Mouse (Mus musculus): Measurements from ENCODE around the gene Ppdpf. TPM values are rescaled to one million over a fixed set of nuclear protein-coding genes. Genes with fewer than 3 reads are reported as not detected.

Gene Ppdpf
- total and polyA plus RNA-seq, 3 experiments = 60.0 to 113 (median 71.2) TPM

GRCm38 (mm10) chr2:181238091-181238610 is 51.1 kb downstream of the Ppdpf start:
- Histone ChIP-seq H3K9me3 (replicated peaks; ENCODE audit: low read length) (no peaks in the 10 kb centered on the region), H3K4me2 (ENCODE audit: insufficient read depth, low read depth, poor library complexity, severe bottlenecking) (peak overlapping the region; percentile 7; the same call in 1 of the 2 replicates), H3K4me3 (replicated peaks in 1 of 3; ENCODE audit: low read depth in 2 of 3, low read length in 2 of 3, poor library complexity in 1 of 3) (no peak overlapping the region), H3K9ac (ENCODE audit: insufficient read depth, low read depth) (no peak overlapping the region), H3K4me1 (ENCODE audit: control insufficient read depth in 1 of 2, insufficient read depth in 2 of 2) (peaks cover 34 to 54% of the 10 kb centered on the region in 2 experiments), H3K79me2 (replicated peaks; ENCODE audit: control insufficient read depth, extremely low read depth, insufficient read depth, poor library complexity, severe bottlenecking) (peaks cover 8% of the 10 kb centered on the region), H3K36me3 (replicated peaks in 1 of 2; ENCODE audit: control insufficient read depth in 1 of 2, insufficient read depth in 1 of 2, low read length in 1 of 2) (peaks cover 65 to 75% of the 10 kb centered on the region in 2 experiments), H3K27ac (ENCODE audit: insufficient read depth, low read depth) (peak overlapping the region; percentile 29; the same call in 1 of the 2 replicates), H3K27me3 (replicated peaks) (no peaks in the 10 kb centered on the region)
- dilution Hi-C loops (cut with MboI; ENCODE audit: extremely low pct_ligation_motif_present, extremely low pct_unique_long_range_greater_than_20kb, low sequenced_read_pairs) = no loop called here
- no peak for DNase-seq (ENCODE audit: extremely low read depth)
- no peak for TF ChIP-seq ZKSCAN1 (IDR thresholded peaks at IDR 0.05; ENCODE audit: borderline replicate concordance, low read depth, low read length)
- no peak for TF ChIP-seq MXI1 (IDR thresholded peaks at IDR 0.05; ENCODE audit: low read depth, low read length)
- TF ChIP-seq HCFC1 (IDR thresholded peaks at IDR 0.05; ENCODE audit: low read depth, low read length) = no peak
- TF ChIP-seq E2F4 (IDR thresholded peaks at IDR 0.05; ENCODE audit: insufficient replicate concordance, low read depth, low read length) = no peak
- TF ChIP-seq PAX5 (IDR thresholded peaks at IDR 0.05; ENCODE audit: low read length) = no peak
- no peak for TF ChIP-seq EP300 (IDR thresholded peaks at IDR 0.05; ENCODE audit: low read length)
- no peak for TF ChIP-seq ELF1 (IDR thresholded peaks at IDR 0.05; ENCODE audit: low read depth, low read length)
- TF ChIP-seq CHD1 (IDR thresholded peaks at IDR 0.05; ENCODE audit: low read depth, low read length) = no peak
- no peak for TF ChIP-seq RAD21 (IDR thresholded peaks at IDR 0.05; ENCODE audit: low read depth, low read length)
- TF ChIP-seq CTCF (conservative IDR thresholded peaks at IDR 0.05 in 1 of 2, IDR thresholded peaks at IDR 0.05 in 1 of 2; ENCODE audit: low read depth in 2 of 2, low read length in 2 of 2) = no peak
- no peak for TF ChIP-seq SMC3 (IDR thresholded peaks at IDR 0.05; ENCODE audit: low read depth, low read length)
- TF ChIP-seq TBP (conservative IDR thresholded peaks at IDR 0.05; ENCODE audit: low read depth, low read length) = no peak
- no peak for TF ChIP-seq TCF12 (IDR thresholded peaks at IDR 0.05; ENCODE audit: low read depth, low read length)
- TF ChIP-seq POLR2AphosphoS2 (IDR thresholded peaks at IDR 0.05; ENCODE audit: low read depth, low read length) = no peak
- no peak for TF ChIP-seq ZC3H11A (IDR thresholded peaks at IDR 0.05; ENCODE audit: low read depth, low read length)
- no peak for TF ChIP-seq MYC (IDR thresholded peaks at IDR 0.05; ENCODE audit: low read depth, low read length)
- TF ChIP-seq USF1 (IDR thresholded peaks at IDR 0.05; ENCODE audit: low read depth, low read length) = no peak
- TF ChIP-seq GABPA (IDR thresholded peaks at IDR 0.05; ENCODE audit: insufficient replicate concordance, low read depth, low read length) = no peak
- no peak for TF ChIP-seq IRF4 (IDR thresholded peaks at IDR 0.05; ENCODE audit: low read depth, low read length)
- TF ChIP-seq CHD2 (IDR thresholded peaks at IDR 0.05; ENCODE audit: low read length) = no peak
- in situ Hi-C loops (cut with MboI; ENCODE audit: low pct_ligation_motif_present, low pct_unique_long_range_greater_than_20kb, low sequenced_read_pairs) = no loop called here

Other genes starting within 250 kb of the Ppdpf start
- gene Nkain4, start 232.5 kb upstream of the Ppdpf start, total RNA-seq (2012; rRNA removed) = not detected in 2 replicates
- gene Nkain4, start 232.5 kb upstream of the Ppdpf start, total RNA-seq (2014; rRNA removed) = not detected in 2 replicates
- gene Nkain4, start 232.5 kb upstream of the Ppdpf start, polyA plus RNA-seq (2012; ENCODE audit: insufficient read length, low read depth) = not detected in 2 replicates
- gene Arfgap1, start 220.0 kb upstream of the Ppdpf start, total RNA-seq (2012; rRNA removed) = 32.4 and 40.4 TPM in 2 replicates
- 21.3 and 28.2 TPM in 2 replicates for gene Arfgap1, start 220.0 kb upstream of the Ppdpf start, total RNA-seq (2014; rRNA removed)
- 37.5 and 40.0 TPM in 2 replicates for gene Arfgap1, start 220.0 kb upstream of the Ppdpf start, polyA plus RNA-seq (2012; ENCODE audit: insufficient read length, low read depth)
- gene Col20a1, start 200.7 kb upstream of the Ppdpf start, total RNA-seq (2012; rRNA removed) = 0.42 and 0.68 TPM in 2 replicates
- 0.52 and 0.61 TPM in 2 replicates for gene Col20a1, start 200.7 kb upstream of the Ppdpf start, total RNA-seq (2014; rRNA removed)
- 1.3 and 2.2 TPM in 2 replicates for gene Col20a1, start 200.7 kb upstream of the Ppdpf start, polyA plus RNA-seq (2012; ENCODE audit: insufficient read length, low read depth)
- not detected in 2 replicates for gene Chrna4, start 143.7 kb upstream of the Ppdpf start, total RNA-seq (2012; rRNA removed)
- gene Chrna4, start 143.7 kb upstream of the Ppdpf start, total RNA-seq (2014; rRNA removed) = not detected in 2 replicates
- gene Chrna4, start 143.7 kb upstream of the Ppdpf start, polyA plus RNA-seq (2012; ENCODE audit: insufficient read length, low read depth) = not detected in 2 replicates
- gene Kcnq2, start 51.9 kb upstream of the Ppdpf start, total RNA-seq (2012; rRNA removed) = 0.04 TPM in 2 replicates
- not detected in 2 replicates for gene Kcnq2, start 51.9 kb upstream of the Ppdpf start, total RNA-seq (2014; rRNA removed)
- gene Kcnq2, start 51.9 kb upstream of the Ppdpf start, polyA plus RNA-seq (2012; ENCODE audit: insufficient read length, low read depth) = not detected in 2 replicates
- not detected in 2 replicates for gene Eef1a2, start 30.2 kb upstream of the Ppdpf start, total RNA-seq (2012; rRNA removed)
- not detected in 2 replicates for gene Eef1a2, start 30.2 kb upstream of the Ppdpf start, total RNA-seq (2014; rRNA removed)
- not detected in 2 replicates for gene Eef1a2, start 30.2 kb upstream of the Ppdpf start, polyA plus RNA-seq (2012; ENCODE audit: insufficient read length, low read depth)
- 0.04 and 0.17 TPM in 2 replicates for gene Ptk6, start 15.5 kb downstream of the Ppdpf start, total RNA-seq (2012; rRNA removed)
- gene Ptk6, start 15.5 kb downstream of the Ppdpf start, total RNA-seq (2014; rRNA removed) = 0.05 TPM in 1 of 2 replicates, not detected in the other
- 0.07 and 0.09 TPM in 2 replicates for gene Ptk6, start 15.5 kb downstream of the Ppdpf start, polyA plus RNA-seq (2012; ENCODE audit: insufficient read length, low read depth)
- 0.08 and 0.17 TPM in 2 replicates for gene Srms, start 25.9 kb downstream of the Ppdpf start, total RNA-seq (2012; rRNA removed)
- gene Srms, start 25.9 kb downstream of the Ppdpf start, total RNA-seq (2014; rRNA removed) = 0.13 and 0.14 TPM in 2 replicates
- gene Srms, start 25.9 kb downstream of the Ppdpf start, polyA plus RNA-seq (2012; ENCODE audit: insufficient read length, low read depth) = 0.41 TPM in 1 of 2 replicates, not detected in the other
- 0.25 and 0.59 TPM in 2 replicates for gene Fndc11, start 32.8 kb downstream of the Ppdpf start, total RNA-seq (2012; rRNA removed)
- not detected in 2 replicates for gene Fndc11, start 32.8 kb downstream of the Ppdpf start, total RNA-seq (2014; rRNA removed)
- not detected in 2 replicates for gene Fndc11, start 32.8 kb downstream of the Ppdpf start, polyA plus RNA-seq (2012; ENCODE audit: insufficient read length, low read depth)
- gene Helz2, start 54.8 kb downstream of the Ppdpf start, total RNA-seq (2012; rRNA removed) = 14.8 and 18.3 TPM in 2 replicates
- gene Helz2, start 54.8 kb downstream of the Ppdpf start, total RNA-seq (2014; rRNA removed) = 4.8 and 5.6 TPM in 2 replicates
- gene Helz2, start 54.8 kb downstream of the Ppdpf start, polyA plus RNA-seq (2012; ENCODE audit: insufficient read length, low read depth) = 16.0 and 18.0 TPM in 2 replicates
- 14.2 and 17.3 TPM in 2 replicates for gene Gmeb2, start 100.8 kb downstream of the Ppdpf start, total RNA-seq (2012; rRNA removed)
- 11.1 and 11.6 TPM in 2 replicates for gene Gmeb2, start 100.8 kb downstream of the Ppdpf start, total RNA-seq (2014; rRNA removed)
- 20.4 and 20.7 TPM in 2 replicates for gene Gmeb2, start 100.8 kb downstream of the Ppdpf start, polyA plus RNA-seq (2012; ENCODE audit: insufficient read length, low read depth)
- not detected in 2 replicates for gene Stmn3, start 127.3 kb downstream of the Ppdpf start, total RNA-seq (2012; rRNA removed)
- not detected in 2 replicates for gene Stmn3, start 127.3 kb downstream of the Ppdpf start, total RNA-seq (2014; rRNA removed)
- not detected in 2 replicates for gene Stmn3, start 127.3 kb downstream of the Ppdpf start, polyA plus RNA-seq (2012; ENCODE audit: insufficient read length, low read depth)
- 65.4 and 83.8 TPM in 2 replicates for gene Rtel1, start 132.5 kb downstream of the Ppdpf start, total RNA-seq (2012; rRNA removed)
- gene Rtel1, start 132.5 kb downstream of the Ppdpf start, total RNA-seq (2014; rRNA removed) = 67.6 and 74.9 TPM in 2 replicates
- 70.7 and 89.2 TPM in 2 replicates for gene Rtel1, start 132.5 kb downstream of the Ppdpf start, polyA plus RNA-seq (2012; ENCODE audit: insufficient read length, low read depth)
- gene Zgpat, start 177.7 kb downstream of the Ppdpf start, total RNA-seq (2012; rRNA removed) = 23.9 and 29.8 TPM in 2 replicates
- 18.4 and 19.3 TPM in 2 replicates for gene Zgpat, start 177.7 kb downstream of the Ppdpf start, total RNA-seq (2014; rRNA removed)
- gene Zgpat, start 177.7 kb downstream of the Ppdpf start, polyA plus RNA-seq (2012; ENCODE audit: insufficient read length, low read depth) = 20.9 and 21.1 TPM in 2 replicates
- gene Arfrp1, start 178.2 kb downstream of the Ppdpf start, total RNA-seq (2012; rRNA removed) = 29.2 and 35.5 TPM in 2 replicates
- 45.3 and 46.0 TPM in 2 replicates for gene Arfrp1, start 178.2 kb downstream of the Ppdpf start, total RNA-seq (2014; rRNA removed)
- gene Arfrp1, start 178.2 kb downstream of the Ppdpf start, polyA plus RNA-seq (2012; ENCODE audit: insufficient read length, low read depth) = 55.6 and 72.7 TPM in 2 replicates
- gene Lime1, start 192.8 kb downstream of the Ppdpf start, total RNA-seq (2012; rRNA removed) = 59.7 and 61.8 TPM in 2 replicates
- 61.5 and 67.0 TPM in 2 replicates for gene Lime1, start 192.8 kb downstream of the Ppdpf start, total RNA-seq (2014; rRNA removed)
- gene Lime1, start 192.8 kb downstream of the Ppdpf start, polyA plus RNA-seq (2012; ENCODE audit: insufficient read length, low read depth) = 70.7 and 73.9 TPM in 2 replicates